Mouse (Mus musculus) forebrain, embryonic 15.5 days (tissue): ENCODE data around the gene Olfr970. TPM values are rescaled to one million over a fixed set of nuclear protein-coding genes. Genes with fewer than 3 reads are reported as not detected.
"Not testable (repeated sequence)": the region's sequence is repeated elsewhere in the genome, so short reads cannot be mapped to it uniquely, and the experiment has no call there.

Source experiments
- ATAC-seq: fragments of 200-750 bp; cut with Nextera tagmentation; replicated peaks from 2 replicates; pipeline ENCODE4 v1.8.0; 2017; ENCODE audit warnings: mild to moderate bottlenecking, moderate TSS enrichment, moderate library complexity
- H3K27ac ChIP-seq: fragments of 300-500 bp; sonication (generic); replicated peaks from 2 replicates; pipeline ENCODE4 v1.5.1; 2015; ENCODE audit warnings: mild to moderate bottlenecking, inconsistent platforms
- H3K27me3 ChIP-seq: fragments of 300-500 bp; sonication (generic); 2 replicates; pipeline ENCODE4 v1.6.1; 2015; ENCODE audit warnings: inconsistent platforms
- H3K36me3 ChIP-seq: fragments of 300-500 bp; sonication (generic); 2 replicates; pipeline ENCODE4 v1.6.1; 2015; ENCODE audit warnings: mild to moderate bottlenecking, inconsistent platforms
- H3K4me1 ChIP-seq: fragments of 300-500 bp; sonication (generic); 2 replicates; pipeline ENCODE4 v1.6.1; 2015; ENCODE audit warnings: inconsistent platforms
- H3K4me2 ChIP-seq: fragments of 300-500 bp; sonication (generic); replicated peaks from 2 replicates; pipeline ENCODE4 v1.6.1; 2015; ENCODE audit warnings: mild to moderate bottlenecking, inconsistent platforms
- H3K4me3 ChIP-seq: fragments of 300-500 bp; sonication (generic); 2 replicates; pipeline ENCODE4 v1.5.1; 2015; ENCODE audit warnings: mild to moderate bottlenecking, inconsistent platforms
- H3K9ac ChIP-seq: fragments of 300-500 bp; sonication (generic); replicated peaks from 2 replicates; pipeline ENCODE4 v1.6.1; 2015; ENCODE audit warnings: mild to moderate bottlenecking, inconsistent platforms
- H3K9me3 ChIP-seq: fragments of 300-500 bp; sonication (generic); 2 replicates; pipeline ENCODE4 v1.6.1; 2016; ENCODE audit warnings: inconsistent platforms
- WGBS: fragments of 180-500 bp; shearing (Covaris S2); methylation state at CpG from one replicate; pipeline ENCODE4 v1.1.7; 2015; ENCODE audit warnings: mixed read lengths; 5-methylcytosine and 5-hydroxymethylcytosine counted together
- polyA plus RNA-seq: library from polyadenylated mRNA; unstranded; fragments of >200 nt; fragmentation: Nextera tagmentation; extraction: Ambion mirVana; gene quantifications from 2 replicates; pipeline ENCODE4 v1.2.1, GENCODE M21; 2015

Gene Olfr970
- polyA plus RNA-seq = not detected in 2 replicates

- 75% methylated on average over 4 of the region's 4 CpGs for WGBS
- no peak for ATAC-seq
- Histone ChIP-seq H3K9me3 (no peaks in the 10 kb centered on the region), H3K4me3 (no peak within 1 kb of the TSS), H3K27me3 (no peaks in the 10 kb centered on the region), H3K36me3 (no peaks in the 10 kb centered on the region), H3K4me1 (no peaks in the 10 kb centered on the region), H3K9ac (no peak within 1 kb of the TSS), H3K4me2 (no peak within 1 kb of the TSS), H3K27ac (no peak within 1 kb of the TSS)
These were observed at the start of gene Olfr970 for GRCm38 (mm10) chr9:39808560-39808959. Olfr970 (plus strand) TSS chr9:39808860.

GRCm38 (mm10) chr9:39783153-39783552 is 25.5 kb upstream of the Olfr970 start, which contains the start of gene Olfr968:
Olfr968 (minus strand) TSS chr9:39783253.
- 86% methylated on average over 1 of the region's 1 CpGs for WGBS
- Histone ChIP-seq H3K27ac (no peak within 1 kb of the TSS), H3K9ac (no peak within 1 kb of the TSS), H3K9me3 (no peaks in the 10 kb centered on the region), H3K4me3 (no peak within 1 kb of the TSS), H3K27me3 (no peaks in the 10 kb centered on the region), H3K4me1 (no peaks in the 10 kb centered on the region), H3K36me3 (no peaks in the 10 kb centered on the region), H3K4me2 (no peak within 1 kb of the TSS)
- no peak for ATAC-seq

- WGBS = 81% methylated on average over 2 of the region's 2 CpGs
- no peaks in the 10 kb centered on the region for H3K27me3 ChIP-seq
- H3K9ac ChIP-seq = no peak within 1 kb of the TSS
- ATAC-seq = no peak
- no peak within 1 kb of the TSS for H3K27ac ChIP-seq
- no peaks in the 10 kb centered on the region for H3K9me3 ChIP-seq
- H3K4me3 ChIP-seq = no peak within 1 kb of the TSS
- no peaks in the 10 kb centered on the region for H3K4me1 ChIP-seq
- H3K36me3 ChIP-seq = no peaks in the 10 kb centered on the region
- no peak within 1 kb of the TSS for H3K4me2 ChIP-seq
These were observed 18.1 kb upstream of the Olfr970 start, which contains the start of gene Olfr969 for GRCm38 (mm10) chr9:39790558-39790957. Olfr969 (plus strand) TSS chr9:39790945.

GRCm38 (mm10) chr9:39836576-39836975 is 27.9 kb downstream of the Olfr970 start, which contains the start of gene Olfr971:
Olfr971 (plus strand) TSS chr9:39836876.
- not testable (repeated sequence) for H3K4me3 ChIP-seq, ATAC-seq, H3K9ac ChIP-seq, H3K36me3 ChIP-seq, H3K9me3 ChIP-seq, H3K4me2 ChIP-seq, H3K27me3 ChIP-seq, H3K4me1 ChIP-seq, H3K27ac ChIP-seq
- WGBS = 94% methylated on average over 2 of the region's 2 CpGs

GRCm38 (mm10) chr9:39866122-39866521 is 57.5 kb downstream of the Olfr970 start, which contains the start of gene Olfr972:
Olfr972 (plus strand) TSS chr9:39866422.
- no peak for ATAC-seq
- 63% methylated on average over 2 of the region's 2 CpGs for WGBS
- no peak within 1 kb of the TSS for H3K4me3 ChIP-seq

More at GRCm38 (mm10) chr9:39866122-39866521, 57.5 kb downstream of the Olfr970 start, which contains the start of gene Olfr972:
- Histone ChIP-seq H3K4me2 (no peak within 1 kb of the TSS), H3K9ac (no peak within 1 kb of the TSS), H3K9me3 (no peaks in the 10 kb centered on the region), H3K27ac (no peak within 1 kb of the TSS), H3K36me3 (no peaks in the 10 kb centered on the region), H3K27me3 (no peaks in the 10 kb centered on the region), H3K4me1 (no peaks in the 10 kb centered on the region)

Other genes starting within 250 kb of the Olfr970 start
- not detected in 2 replicates for gene Olfr959, start 233.3 kb upstream of the Olfr970 start, polyA plus RNA-seq
- 38.8 and 53.5 TPM in 2 replicates for gene AW551984, start 204.5 kb upstream of the Olfr970 start, polyA plus RNA-seq
- not detected in 2 replicates for gene Olfr148, start 198.2 kb upstream of the Olfr970 start, polyA plus RNA-seq
- gene Olfr960, start 187.5 kb upstream of the Olfr970 start, polyA plus RNA-seq = not detected in 2 replicates
- gene Olfr961, start 163.8 kb upstream of the Olfr970 start, polyA plus RNA-seq = not detected in 2 replicates
- gene Olfr963, start 141.7 kb upstream of the Olfr970 start, polyA plus RNA-seq = not detected in 2 replicates
- gene Olfr149, start 101.7 kb upstream of the Olfr970 start, polyA plus RNA-seq = not detected in 2 replicates
- not detected in 2 replicates for gene Olfr965, start 97.5 kb upstream of the Olfr970 start, polyA plus RNA-seq
- gene Olfr150, start 77.9 kb upstream of the Olfr970 start, polyA plus RNA-seq = not detected in 2 replicates
- not detected in 2 replicates for gene Olfr967, start 62.6 kb upstream of the Olfr970 start, polyA plus RNA-seq
- not detected in 2 replicates for gene Olfr968, start 25.6 kb upstream of the Olfr970 start, polyA plus RNA-seq
- gene Olfr969, start 17.9 kb upstream of the Olfr970 start, polyA plus RNA-seq = not detected in 2 replicates
- not detected in 2 replicates for gene Olfr971, start 28.0 kb downstream of the Olfr970 start, polyA plus RNA-seq
- gene Olfr972, start 57.6 kb downstream of the Olfr970 start, polyA plus RNA-seq = not detected in 2 replicates
- not detected in 2 replicates for gene Olfr229, start 98.5 kb downstream of the Olfr970 start, polyA plus RNA-seq
- not detected in 2 replicates for gene Olfr974, start 128.6 kb downstream of the Olfr970 start, polyA plus RNA-seq
- not detected in 2 replicates for gene Olfr975, start 143.2 kb downstream of the Olfr970 start, polyA plus RNA-seq
- gene Olfr976, start 152.3 kb downstream of the Olfr970 start, polyA plus RNA-seq = not detected in 2 replicates
- gene Olfr978, start 183.3 kb downstream of the Olfr970 start, polyA plus RNA-seq = not detected in 2 replicates
- not detected in 2 replicates for gene Olfr979, start 194.6 kb downstream of the Olfr970 start, polyA plus RNA-seq
- not detected in 2 replicates for gene Olfr980, start 200.7 kb downstream of the Olfr970 start, polyA plus RNA-seq
- not detected in 2 replicates for gene Olfr981, start 212.6 kb downstream of the Olfr970 start, polyA plus RNA-seq